Mouse (Mus musculus): ENCODE measurements around the gene Tfpi.
"Not testable (repeated sequence)": the region's sequence is repeated elsewhere in the genome, so short reads cannot be mapped to it uniquely, and the experiment has no call there.

Tfpi gene

GRCm38 (mm10) chr2:84476577-84476976 lies at the start of gene Tfpi:
Gene Tfpi, minus strand, starts transcription at chr2:84476775.
- Histone ChIP-seq H3K36me3 (ENCODE audit: control insufficient read depth, insufficient read depth, low read length, poor library complexity, severe bottlenecking) (no peaks in the 10 kb centered on the region), H3K27me3 (ENCODE audit: control insufficient read depth, insufficient read depth, low read length, poor library complexity, severe bottlenecking) (no peaks in the 10 kb centered on the region)
- no peak for DNase-seq (ENCODE audit: low read depth, low spot score)

GRCm38 (mm10) chr2:84526221-84526620 lies 49.6 kb upstream of the Tfpi start:
- no peaks in the 10 kb centered on the region for H3K27me3 ChIP-seq (ENCODE audit: control insufficient read depth, insufficient read depth, low read length, poor library complexity, severe bottlenecking)
- no peak for DNase-seq (ENCODE audit: low read depth, low spot score)

GRCm38 (mm10) chr2:84525806-84526205 lies 49.2 kb upstream of the Tfpi start:
- Histone ChIP-seq H3K36me3 (ENCODE audit: control insufficient read depth, insufficient read depth, low read length, poor library complexity, severe bottlenecking) (no peaks in the 10 kb centered on the region), H3K27me3 (ENCODE audit: control insufficient read depth, insufficient read depth, low read length, poor library complexity, severe bottlenecking) (no peaks in the 10 kb centered on the region)
- no peak for DNase-seq (ENCODE audit: low read depth, low spot score)

More at GRCm38 (mm10) chr2:84526221-84526620, 49.6 kb upstream of the Tfpi start:
- no peaks in the 10 kb centered on the region for H3K36me3 ChIP-seq (ENCODE audit: control insufficient read depth, insufficient read depth, low read length, poor library complexity, severe bottlenecking)

DNA sequence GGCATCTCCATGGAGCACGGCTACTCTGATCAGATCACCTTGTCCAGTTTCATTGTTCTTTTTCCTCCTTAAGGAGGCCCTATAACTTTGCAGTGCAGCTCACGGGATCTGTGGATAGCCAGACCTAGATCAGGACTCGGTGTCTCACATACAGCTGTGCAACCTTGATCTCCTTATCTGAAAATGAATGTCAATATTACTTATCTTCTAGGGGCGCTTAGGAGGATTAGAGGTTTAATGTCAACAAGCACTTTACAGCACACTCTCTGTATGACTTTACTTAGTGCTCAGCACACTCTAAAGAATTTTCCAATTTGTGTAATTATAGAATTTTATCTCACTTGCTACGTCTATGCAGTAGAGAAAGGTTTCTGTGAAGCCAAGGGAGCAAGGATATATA lies 48.5 kb upstream of the Tfpi start:
- no peaks in the 10 kb centered on the region for H3K36me3 ChIP-seq (ENCODE audit: control insufficient read depth, insufficient read depth, low read length, poor library complexity, severe bottlenecking)
- H3K27me3 ChIP-seq (ENCODE audit: control insufficient read depth, insufficient read depth, low read length, poor library complexity, severe bottlenecking): no peaks in the 10 kb centered on the region
- no peak for DNase-seq (ENCODE audit: low read depth, low spot score)

DNA sequence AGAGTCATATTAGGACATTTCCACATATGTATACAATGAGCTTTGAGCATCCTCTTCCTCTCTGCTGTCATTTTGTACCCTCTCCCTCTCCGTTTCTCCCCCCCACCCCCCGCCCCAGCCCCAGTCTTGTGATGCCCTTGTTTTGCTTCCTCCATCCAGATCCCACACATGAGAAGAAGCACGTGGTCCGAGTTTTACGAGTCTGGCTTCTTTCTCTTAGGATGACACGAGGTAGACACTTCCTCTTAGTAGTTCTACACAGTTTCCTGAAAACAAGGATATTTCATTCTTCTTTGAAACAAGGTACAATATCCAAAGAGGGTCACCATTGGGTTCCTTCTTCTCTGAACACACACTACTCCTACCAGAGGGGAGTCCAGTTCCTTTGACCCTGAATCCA lies 47.4 kb upstream of the Tfpi start:
- no peaks in the 10 kb centered on the region for H3K27me3 ChIP-seq (ENCODE audit: control insufficient read depth, insufficient read depth, low read length, poor library complexity, severe bottlenecking)
- H3K36me3 ChIP-seq (ENCODE audit: control insufficient read depth, insufficient read depth, low read length, poor library complexity, severe bottlenecking): no peaks in the 10 kb centered on the region
- DNase-seq (ENCODE audit: low read depth, low spot score): peak; percentile 12

DNA sequence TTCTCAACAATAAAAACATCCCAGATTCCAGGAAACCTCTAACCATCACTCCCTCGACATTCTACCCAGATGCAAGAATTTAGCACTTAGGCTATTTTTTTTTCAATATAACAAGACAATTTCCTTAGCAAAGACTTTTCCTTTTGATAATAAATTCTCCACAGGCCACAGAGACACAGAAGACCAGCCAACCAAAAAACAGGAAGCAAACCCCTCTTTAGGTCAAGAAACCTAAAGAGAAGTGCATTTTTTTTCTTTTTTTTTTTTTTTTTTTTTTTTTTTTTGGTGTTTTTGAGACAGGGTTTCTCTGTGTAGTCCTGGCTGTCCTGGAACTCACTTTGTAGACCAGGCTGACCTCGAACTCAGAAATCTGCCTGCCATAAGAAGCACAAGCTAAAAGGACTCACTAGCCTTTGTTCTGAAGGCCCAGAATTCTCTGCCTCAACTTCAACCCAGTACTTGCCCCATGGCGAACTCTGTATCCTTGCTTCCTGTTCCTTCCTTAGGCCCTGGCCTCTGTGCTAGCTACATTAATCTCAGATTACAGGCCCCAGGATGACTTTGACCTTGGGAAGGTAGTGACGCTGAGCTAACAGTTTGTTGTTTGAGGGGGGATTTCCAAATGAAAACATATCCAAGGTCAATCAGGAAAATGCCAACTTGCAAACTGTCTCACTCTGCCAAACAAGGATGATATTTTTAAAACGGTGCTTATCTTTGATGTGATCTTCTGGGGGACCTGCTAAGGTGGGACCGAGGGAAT lies 46.7 kb upstream of the Tfpi start:
- DNase-seq (ENCODE audit: low read depth, low spot score): no peak
- H3K36me3 ChIP-seq (ENCODE audit: control insufficient read depth, insufficient read depth, low read length, poor library complexity, severe bottlenecking): no peaks in the 10 kb centered on the region
- H3K27me3 ChIP-seq (ENCODE audit: control insufficient read depth, insufficient read depth, low read length, poor library complexity, severe bottlenecking): no peaks in the 10 kb centered on the region

DNA sequence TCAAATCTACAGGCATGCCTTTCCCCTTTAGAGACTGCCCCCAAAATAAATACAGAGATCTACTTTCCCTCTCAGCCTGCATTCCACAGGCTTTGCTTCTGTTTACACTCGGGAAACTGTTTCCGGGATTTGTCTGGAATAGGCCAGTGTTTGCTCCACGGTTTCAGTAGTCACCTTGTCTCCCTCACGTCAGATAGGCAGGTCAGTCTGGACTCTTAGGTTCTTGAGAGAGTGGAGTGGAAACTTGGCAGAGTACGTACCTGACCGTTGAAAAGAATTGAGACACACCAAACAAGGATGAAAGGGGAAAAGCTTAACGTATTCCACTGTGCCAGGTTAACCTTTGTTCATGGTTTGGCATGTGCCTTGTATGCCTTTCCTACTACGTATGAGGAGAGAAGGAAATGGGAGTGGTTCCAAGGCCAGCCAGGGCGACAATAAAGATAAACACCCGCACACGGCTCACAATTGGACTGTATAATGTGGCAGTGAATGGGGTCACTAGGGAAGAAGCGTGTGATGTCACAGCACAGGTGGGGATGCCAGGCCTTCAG lies 43.0 kb upstream of the Tfpi start:
- no peaks in the 10 kb centered on the region for H3K27me3 ChIP-seq (ENCODE audit: control insufficient read depth, insufficient read depth, low read length, poor library complexity, severe bottlenecking)
- no peak for DNase-seq (ENCODE audit: low read depth, low spot score)
- H3K36me3 ChIP-seq (ENCODE audit: control insufficient read depth, insufficient read depth, low read length, poor library complexity, severe bottlenecking): no peaks in the 10 kb centered on the region

DNA sequence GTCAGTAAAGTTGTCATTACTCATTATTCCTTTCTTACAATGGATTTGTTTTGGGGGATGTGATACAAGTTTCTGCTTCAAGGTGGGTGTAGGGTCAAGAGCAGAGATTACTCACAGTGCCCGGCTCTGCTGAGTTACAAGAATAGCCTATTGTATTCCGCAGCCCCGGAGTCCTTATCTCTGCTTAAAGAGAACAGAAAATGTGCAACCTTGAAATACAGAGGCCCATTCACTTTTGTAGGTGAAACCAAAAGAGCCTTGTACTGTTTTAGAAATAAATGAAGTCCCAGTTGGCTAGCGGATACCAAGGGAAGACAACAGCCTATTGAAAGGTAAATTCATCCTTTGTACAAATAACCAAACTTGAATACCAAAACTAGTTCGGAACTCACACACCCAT lies 42.2 kb upstream of the Tfpi start:
- Histone ChIP-seq H3K36me3 (ENCODE audit: control insufficient read depth, insufficient read depth, low read length, poor library complexity, severe bottlenecking) (no peaks in the 10 kb centered on the region), H3K27me3 (ENCODE audit: control insufficient read depth, insufficient read depth, low read length, poor library complexity, severe bottlenecking) (no peaks in the 10 kb centered on the region)
- no peak for DNase-seq (ENCODE audit: low read depth, low spot score)

GRCm38 (mm10) chr2:84513281-84513680 lies 36.7 kb upstream of the Tfpi start:
- Histone ChIP-seq H3K36me3 (ENCODE audit: control insufficient read depth, insufficient read depth, low read length, poor library complexity, severe bottlenecking) (no peaks in the 10 kb centered on the region), H3K27me3 (ENCODE audit: control insufficient read depth, insufficient read depth, low read length, poor library complexity, severe bottlenecking) (no peaks in the 10 kb centered on the region)
- DNase-seq (ENCODE audit: low read depth, low spot score): no peak

DNA sequence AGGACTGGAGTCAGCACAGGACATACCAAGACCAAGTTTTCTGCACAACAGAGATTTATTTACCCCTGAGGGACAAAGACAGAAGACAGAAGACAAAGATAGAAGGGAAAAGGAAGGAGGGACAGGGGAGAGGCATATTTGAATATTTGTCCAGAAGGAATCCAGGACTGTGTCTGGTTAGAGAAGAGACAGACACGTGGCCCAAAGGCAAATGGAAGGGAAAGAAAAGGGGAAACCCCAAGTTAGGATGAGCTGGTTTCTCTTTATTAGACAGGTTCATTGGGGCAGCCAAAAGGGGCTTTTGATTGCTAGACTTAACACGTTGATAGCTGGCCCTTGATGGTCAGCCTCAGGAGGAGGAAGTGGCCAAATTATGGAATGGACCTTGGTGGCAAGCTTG lies 34.9 kb upstream of the Tfpi start:
- no peak for DNase-seq (ENCODE audit: low read depth, low spot score)

GRCm38 (mm10) chr2:84511036-84511435 lies 34.5 kb upstream of the Tfpi start:
- DNase-seq (ENCODE audit: low read depth, low spot score): no peak
- no peaks in the 10 kb centered on the region for H3K27me3 ChIP-seq (ENCODE audit: control insufficient read depth, insufficient read depth, low read length, poor library complexity, severe bottlenecking)

More for the DNA sequence above, 34.9 kb upstream of the Tfpi start:
- no peaks in the 10 kb centered on the region for H3K27me3 ChIP-seq (ENCODE audit: control insufficient read depth, insufficient read depth, low read length, poor library complexity, severe bottlenecking)
- H3K36me3 ChIP-seq (ENCODE audit: control insufficient read depth, insufficient read depth, low read length, poor library complexity, severe bottlenecking): no peaks in the 10 kb centered on the region

GRCm38 (mm10) chr2:84504954-84505394 lies 28.4 kb upstream of the Tfpi start:
- H3K36me3 ChIP-seq (ENCODE audit: control insufficient read depth, insufficient read depth, low read length, poor library complexity, severe bottlenecking); H3K27me3 ChIP-seq (ENCODE audit: control insufficient read depth, insufficient read depth, low read length, poor library complexity, severe bottlenecking): not testable (repeated sequence)
- DNase-seq (ENCODE audit: low read depth, low spot score): peak; percentile 65

More at GRCm38 (mm10) chr2:84511036-84511435, 34.5 kb upstream of the Tfpi start:
- no peaks in the 10 kb centered on the region for H3K36me3 ChIP-seq (ENCODE audit: control insufficient read depth, insufficient read depth, low read length, poor library complexity, severe bottlenecking)

GRCm38 (mm10) chr2:84504285-84504684 lies 27.7 kb upstream of the Tfpi start:
- no peak for DNase-seq (ENCODE audit: low read depth, low spot score)
- Histone ChIP-seq H3K27me3 (ENCODE audit: control insufficient read depth, insufficient read depth, low read length, poor library complexity, severe bottlenecking) (no peaks in the 10 kb centered on the region), H3K36me3 (ENCODE audit: control insufficient read depth, insufficient read depth, low read length, poor library complexity, severe bottlenecking) (no peaks in the 10 kb centered on the region)

DNA sequence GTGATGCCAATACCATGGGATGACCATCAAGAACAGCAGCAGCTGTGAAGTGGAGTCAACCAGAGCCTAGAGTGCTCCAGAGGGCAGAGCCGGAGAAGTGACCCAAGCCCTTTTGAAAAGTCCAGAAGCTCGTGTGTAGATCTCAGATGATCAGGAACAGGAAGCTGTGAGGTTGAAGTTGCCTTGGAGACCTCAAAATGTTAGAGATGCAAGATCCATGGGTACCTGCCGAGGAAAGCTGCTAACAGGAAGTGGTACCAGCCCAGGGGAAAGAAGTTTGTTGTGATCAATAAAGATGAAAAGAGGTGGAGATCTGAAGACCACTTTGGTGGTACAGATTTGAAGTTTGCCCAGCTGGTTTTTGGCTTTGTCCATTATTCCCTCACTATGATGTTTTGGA lies 22.3 kb upstream of the Tfpi start:
- Histone ChIP-seq H3K36me3 (ENCODE audit: control insufficient read depth, insufficient read depth, low read length, poor library complexity, severe bottlenecking) (no peaks in the 10 kb centered on the region), H3K27me3 (ENCODE audit: control insufficient read depth, insufficient read depth, low read length, poor library complexity, severe bottlenecking) (no peaks in the 10 kb centered on the region)
- no peak for DNase-seq (ENCODE audit: low read depth, low spot score)

- no peak for DNase-seq (ENCODE audit: low read depth, low spot score)
- Histone ChIP-seq H3K36me3 (ENCODE audit: control insufficient read depth, insufficient read depth, low read length, poor library complexity, severe bottlenecking) (no peaks in the 10 kb centered on the region), H3K27me3 (ENCODE audit: control insufficient read depth, insufficient read depth, low read length, poor library complexity, severe bottlenecking) (no peaks in the 10 kb centered on the region)
Observed at GRCm38 (mm10) chr2:84495108-84495507, 18.5 kb upstream of the Tfpi start.
